Mouse (Mus musculus): ENCODE data around the gene Myf5.

Myf5 gene

GRCm38 (mm10) chr10:107436967-107437366, 49.0 kb downstream of the Myf5 start:
- DNase-seq (ENCODE audit: inconsistent age in 2 of 2, low spot score in 1 of 2), result no peak

All from adrenal gland, adult (tissue).